Mouse (Mus musculus) small intestine, adult 2 months (tissue): ENCODE results near the gene Orm1.

Source experiments
- CTCF ChIP-seq: fragments of 200-500 bp; IDR thresholded peaks from 2 replicates; pipeline ENCODE4 v1.5.1; 2012; ENCODE audit warnings: low read depth, mild to moderate bottlenecking, control low read depth, inconsistent platforms, low read length, moderate library complexity, mixed read lengths; ENCODE audit not compliant: insufficient replicate concordance, insufficient read length; ENCODE audit errors: extremely low read depth
- POLR2A ChIP-seq: fragments of 200-500 bp; IDR thresholded peaks from 2 replicates; pipeline ENCODE4 v1.6.1; 2012; ENCODE audit warnings: low read depth, mild to moderate bottlenecking, control low read depth, inconsistent platforms, low read length, moderate library complexity

DNA sequence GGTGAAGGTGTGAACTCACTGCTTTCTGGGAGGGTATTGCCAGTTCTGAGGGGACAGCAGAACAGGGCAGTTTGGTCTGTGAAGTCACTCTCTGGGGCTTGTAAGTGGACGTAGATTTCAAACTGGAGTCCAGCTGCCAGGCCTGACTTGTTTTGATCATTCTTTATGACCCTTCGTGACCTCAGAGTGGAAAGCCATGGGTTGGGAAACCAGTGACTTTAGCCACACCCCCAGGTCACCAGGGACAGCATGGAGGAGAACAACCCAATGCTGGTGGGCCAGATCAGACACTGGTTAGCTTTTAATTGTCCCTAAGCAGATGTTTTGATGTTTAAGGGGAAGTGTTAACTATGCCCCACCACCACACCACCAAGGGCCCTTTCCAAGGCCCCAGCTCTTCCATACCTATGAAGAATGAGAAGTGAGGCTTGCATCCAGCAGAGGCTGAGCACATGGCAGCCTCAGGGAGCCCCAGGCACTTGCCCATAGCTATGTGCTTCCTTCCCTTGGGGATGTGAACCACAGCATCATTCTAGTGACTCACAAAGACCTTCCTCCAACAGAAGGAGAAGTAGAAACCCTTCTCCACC lies 12.7 kb downstream of the Orm1 start:
- no peak for TF ChIP-seq CTCF
- no peak for TF ChIP-seq POLR2A
